Mouse (Mus musculus): Measurements from ENCODE around the gene Phf21a.

DNA sequence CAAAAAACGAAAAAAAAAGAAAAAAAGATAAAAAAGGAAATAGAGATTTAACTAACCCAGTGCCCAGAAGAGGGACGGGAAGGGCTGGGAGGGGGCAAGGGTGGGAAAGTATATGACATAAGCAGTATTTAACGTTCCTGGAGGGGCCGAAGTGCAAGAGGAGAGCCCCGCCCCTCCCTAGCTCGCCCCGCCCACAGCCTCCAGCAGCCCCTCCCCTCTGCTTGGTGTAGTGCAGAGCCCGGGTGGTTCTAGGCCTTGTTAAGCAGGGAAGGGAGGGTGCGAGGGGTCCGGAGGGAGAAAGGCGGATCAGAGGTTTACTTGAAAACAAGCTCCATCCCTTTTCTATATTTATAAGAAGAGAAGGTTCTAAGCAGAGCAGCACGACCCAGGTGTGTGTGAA lies 268.0 kb downstream of the Phf21a start:
- TF ChIP-seq CTCF (IDR thresholded peaks at IDR 0.05) = no peak
- no peak for TF ChIP-seq EP300 (IDR thresholded peaks at IDR 0.05; ENCODE audit: insufficient read depth, low read depth, low read length)
